Mouse (Mus musculus): ENCODE measurements around the gene Gpt2. TPM values are rescaled to one million over a fixed set of nuclear protein-coding genes. Genes with fewer than 3 reads are reported as not detected.
A peak's percentile ranks its signal among the peaks of the same experiment; 100 is the strongest.

Gpt2 gene
- polyA plus RNA-seq, 1 experiment from 2014 or later: 46.3 TPM

- peak; percentile 67 for TF ChIP-seq CTCF (IDR thresholded peaks at IDR 0.05)
- in situ Hi-C loops (cut with MboI; ENCODE audit: low pct_unique_long_range_greater_than_20kb): loop anchor here (10.0 kb wide), 1 partner anchor 1123 kb away; the partner anchor contains the start of gene Abcc12
These were observed 31.0 kb upstream of the Gpt2 start for GRCm38 (mm10) chr8:85461377-85461776.

GRCm38 (mm10) chr8:85462441-85462840, 29.9 kb upstream of the Gpt2 start:
- DNase-seq (ENCODE audit: low read depth, low spot score) (no peak), ATAC-seq (no peak)
- H3K27me3 ChIP-seq: no peaks in the 10 kb centered on the region
- POLR2A ChIA-PET: interaction anchor here (0.6 kb wide), 1 partner anchor 145 kb away, joined by 3 read pairs; no protein-coding TSS in a partner anchor
- TF ChIP-seq CTCF (IDR thresholded peaks at IDR 0.05): no peak
- in situ Hi-C loops (cut with MboI; ENCODE audit: low pct_unique_long_range_greater_than_20kb): loop anchor here (10.0 kb wide), 1 partner anchor 1122 kb away; the partner anchor contains the start of gene Abcc12
- CTCF ChIA-PET: interaction anchor here (1.1 to 2.7 kb wide), 3 partner anchors 10 to 33 kb away, joined by 3 to 9 read pairs (median 4); no protein-coding TSS in a partner anchor

More at GRCm38 (mm10) chr8:85461377-85461776, 31.0 kb upstream of the Gpt2 start:
- ChIA-PET CTCF (interaction anchor here (1.0 to 2.7 kb wide), 7 partner anchors 17 to 1124 kb away, joined by 3 to 9 read pairs (median 3); no protein-coding TSS in a partner anchor), POLR2A (no interaction called here)
- DNase-seq (ENCODE audit: low read depth, low spot score): no peak
- no peaks in the 10 kb centered on the region for H3K27me3 ChIP-seq
- ATAC-seq: no peak

GRCm38 (mm10) chr8:85464316-85464715, 28.1 kb upstream of the Gpt2 start:
- ATAC-seq: no peak
- DNase-seq (ENCODE audit: low read depth, low spot score): no peak
- H3K27me3 ChIP-seq: no peaks in the 10 kb centered on the region
- no peak for TF ChIP-seq CTCF (IDR thresholded peaks at IDR 0.05)
- in situ Hi-C loops (cut with MboI; ENCODE audit: low pct_unique_long_range_greater_than_20kb): loop anchor here (10.0 kb wide), 1 partner anchor 1120 kb away; the partner anchor contains the start of gene Abcc12
- POLR2A ChIA-PET: no interaction called here
- CTCF ChIA-PET: no interaction called here

GRCm38 (mm10) chr8:85466056-85466455, 26.3 kb upstream of the Gpt2 start:
- ChIA-PET POLR2A (no interaction called here), CTCF (no interaction called here)
- H3K27me3 ChIP-seq: no peaks in the 10 kb centered on the region
- DNase-seq (ENCODE audit: low read depth, low spot score): no peak
- in situ Hi-C loops (cut with MboI; ENCODE audit: low pct_unique_long_range_greater_than_20kb): loop anchor here (10.0 kb wide), 1 partner anchor 1119 kb away; the partner anchor contains the start of gene Abcc12
- no peak for TF ChIP-seq CTCF (IDR thresholded peaks at IDR 0.05)
- ATAC-seq: no peak

GRCm38 (mm10) chr8:85470753-85471152, 21.6 kb upstream of the Gpt2 start:
- ChIA-PET POLR2A (no interaction called here), CTCF (no interaction called here)
- in situ Hi-C loops (cut with MboI; ENCODE audit: low pct_unique_long_range_greater_than_20kb): no loop called here
- ATAC-seq: no peak
- no peak for TF ChIP-seq CTCF (IDR thresholded peaks at IDR 0.05)
- DNase-seq (ENCODE audit: low read depth, low spot score): no peak
- H3K27me3 ChIP-seq: no peaks in the 10 kb centered on the region

GRCm38 (mm10) chr8:85472800-85473199, 19.6 kb upstream of the Gpt2 start:
- ChIA-PET CTCF (interaction anchor here (1.3 kb wide), 1 partner anchor 10 kb away, joined by 4 read pairs; no protein-coding TSS in a partner anchor), POLR2A (no interaction called here)
- ATAC-seq: no peak
- no peak for TF ChIP-seq CTCF (IDR thresholded peaks at IDR 0.05)
- no peak for DNase-seq (ENCODE audit: low read depth, low spot score)
- H3K27me3 ChIP-seq: no peaks in the 10 kb centered on the region
- in situ Hi-C loops (cut with MboI; ENCODE audit: low pct_unique_long_range_greater_than_20kb): no loop called here

GRCm38 (mm10) chr8:85473246-85473645, 19.1 kb upstream of the Gpt2 start:
- no peak for ATAC-seq
- TF ChIP-seq CTCF (IDR thresholded peaks at IDR 0.05): no peak
- in situ Hi-C loops (cut with MboI; ENCODE audit: low pct_unique_long_range_greater_than_20kb): no loop called here

GRCm38 (mm10) chr8:85474924-85475323, 17.5 kb upstream of the Gpt2 start:
- ChIA-PET CTCF (interaction anchor here (0.8 kb wide), 1 partner anchor 8 kb away, joined by 3 read pairs; no protein-coding TSS in a partner anchor), POLR2A (no interaction called here)
- no peaks in the 10 kb centered on the region for H3K27me3 ChIP-seq
- DNase-seq (ENCODE audit: low read depth, low spot score) (no peak), ATAC-seq (no peak)
- in situ Hi-C loops (cut with MboI; ENCODE audit: low pct_unique_long_range_greater_than_20kb): no loop called here
- no peak for TF ChIP-seq CTCF (IDR thresholded peaks at IDR 0.05)

More at GRCm38 (mm10) chr8:85473246-85473645, 19.1 kb upstream of the Gpt2 start:
- no peak for DNase-seq (ENCODE audit: low read depth, low spot score)
- no peaks in the 10 kb centered on the region for H3K27me3 ChIP-seq
- CTCF ChIA-PET: interaction anchor here (1.3 kb wide), 1 partner anchor 10 kb away, joined by 4 read pairs; no protein-coding TSS in a partner anchor
- POLR2A ChIA-PET: no interaction called here

GRCm38 (mm10) chr8:85476970-85477545, 15.3 kb upstream of the Gpt2 start:
- in situ Hi-C loops (cut with MboI; ENCODE audit: low pct_unique_long_range_greater_than_20kb): no loop called here
- DNase-seq (ENCODE audit: low read depth, low spot score): no peak
- CTCF ChIA-PET: no interaction called here
- H3K27me3 ChIP-seq: no peaks in the 10 kb centered on the region
- POLR2A ChIA-PET: no interaction called here
- no peak for TF ChIP-seq CTCF (IDR thresholded peaks at IDR 0.05)
- no peak for ATAC-seq

- no peak for DNase-seq (ENCODE audit: low read depth, low spot score)
- TF ChIP-seq CTCF (IDR thresholded peaks at IDR 0.05): no peak
- ATAC-seq: no peak
- in situ Hi-C loops (cut with MboI; ENCODE audit: low pct_unique_long_range_greater_than_20kb): no loop called here
- H3K27me3 ChIP-seq: no peaks in the 10 kb centered on the region
- ChIA-PET CTCF (interaction anchor here (1.0 kb wide), 1 partner anchor 18 kb away, joined by 4 read pairs; no protein-coding TSS in a partner anchor), POLR2A (interaction anchor here (0.7 kb wide), 1 partner anchor 37 kb away, joined by 3 read pairs; no protein-coding TSS in a partner anchor)
These were observed 14.0 kb upstream of the Gpt2 start for GRCm38 (mm10) chr8:85478397-85478796.

GRCm38 (mm10) chr8:85479710-85480109, 12.7 kb upstream of the Gpt2 start:
- ChIA-PET POLR2A (no interaction called here), CTCF (no interaction called here)
- in situ Hi-C loops (cut with MboI; ENCODE audit: low pct_unique_long_range_greater_than_20kb): no loop called here
- no peak for TF ChIP-seq CTCF (IDR thresholded peaks at IDR 0.05)
- no peak for DNase-seq (ENCODE audit: low read depth, low spot score)
- H3K27me3 ChIP-seq: no peaks in the 10 kb centered on the region
- ATAC-seq: no peak

Measured in Patski (cell line).